Mouse (Mus musculus): ENCODE measurements around the gene Gm20388. TPM values are rescaled to one million over a fixed set of nuclear protein-coding genes. Genes with fewer than 3 reads are reported as not detected.
A peak's percentile ranks its signal among the peaks of the same experiment; 100 is the strongest.

Gm20388 gene
- polyA plus RNA-seq, 1 experiment from 2014 or later: not detected

DNA sequence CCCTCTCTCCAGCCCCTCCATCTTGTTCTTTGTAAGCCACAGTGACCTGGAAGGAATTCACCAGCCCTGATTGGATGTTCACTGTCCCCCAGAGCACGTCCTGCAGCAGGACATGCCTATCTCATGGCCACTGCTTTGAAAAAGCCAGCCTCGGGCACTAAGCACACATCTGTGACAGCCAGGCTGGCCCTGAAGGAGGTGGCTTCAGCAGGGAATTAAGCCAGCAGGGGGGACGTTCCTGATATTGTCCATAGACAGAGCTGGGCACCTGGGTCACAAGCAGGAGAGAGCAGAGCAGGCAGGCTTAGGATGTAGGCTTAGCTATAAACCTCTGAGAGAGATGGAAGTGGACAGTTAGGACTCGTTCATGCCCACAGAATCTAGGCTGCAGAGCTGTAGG lies 471.2 kb downstream of the Gm20388 start:
- H3K9me3 ChIP-seq (ENCODE audit: control insufficient read depth, low read length): 0 out of 2 replicates have a peak, but pooled peaks cover 3% of the 10 kb centered on the region
- no peak for DNase-seq (ENCODE audit: low spot score)
- no peak for ATAC-seq (ENCODE audit: low FRiP score)
- H3K36me3 ChIP-seq (replicated peaks; ENCODE audit: control insufficient read depth, insufficient read depth): no peaks in the 10 kb centered on the region
- H3K27me3 ChIP-seq (ENCODE audit: control insufficient read depth, insufficient read depth, low read length): no peaks in the 10 kb centered on the region
- peaks cover 60% of the 10 kb centered on the region for H3K4me1 ChIP-seq (replicated peaks; ENCODE audit: control insufficient read depth, insufficient read depth, low read length)
- peak overlapping the region; percentile 65 for H3K27ac ChIP-seq
- 15% methylated on average over 4 of the region's 4 CpGs for WGBS
- no peak overlapping the region; the same call in 1 of the 2 replicates for H3K9ac ChIP-seq
- no peak overlapping the region for H3K4me2 ChIP-seq (replicated peaks)
- no peak overlapping the region for H3K4me3 ChIP-seq (replicated peaks; ENCODE audit: low read length)

DNA sequence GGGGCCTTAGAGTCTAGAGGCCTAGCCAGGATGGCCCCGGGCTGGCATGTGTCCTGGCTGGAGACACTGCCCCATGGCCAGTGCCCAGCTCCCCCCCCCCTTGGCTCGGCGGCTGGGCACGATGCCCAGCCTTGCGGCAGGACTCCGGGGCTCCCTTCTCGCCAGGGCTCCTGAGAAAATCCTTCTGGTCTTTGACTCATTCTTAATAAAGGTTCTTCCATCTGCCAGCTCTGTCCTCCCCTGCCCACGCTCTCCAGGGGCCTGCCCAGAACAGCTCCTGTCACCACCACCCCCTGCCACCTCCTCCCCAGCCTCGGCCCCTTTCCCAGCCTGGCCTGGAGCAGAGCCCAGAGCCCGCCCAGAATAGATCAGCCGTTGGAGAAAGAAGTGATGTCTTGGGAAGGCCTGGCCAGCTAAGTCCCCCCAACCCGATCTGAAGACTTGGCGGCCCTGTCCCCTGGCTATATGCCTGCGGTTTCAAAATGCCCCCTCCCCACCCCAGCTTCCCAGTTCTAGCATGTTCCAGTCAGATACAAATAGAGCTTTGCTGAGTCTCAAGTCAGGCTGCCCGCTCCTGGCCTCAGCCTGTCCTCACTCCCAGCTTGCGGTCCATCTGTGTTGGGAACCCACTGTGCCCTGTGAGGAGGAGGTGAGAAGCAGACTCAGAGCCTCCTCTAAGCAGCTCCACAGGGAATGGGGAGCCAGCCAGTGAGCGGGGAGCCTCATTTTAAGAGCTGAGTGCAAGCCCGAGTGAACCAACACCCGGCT lies 472.0 kb downstream of the Gm20388 start:
- Histone ChIP-seq H3K9me3 (ENCODE audit: control insufficient read depth, low read length) (0 out of 2 replicates have a peak, but pooled peaks cover 3% of the 10 kb centered on the region), H3K36me3 (replicated peaks; ENCODE audit: control insufficient read depth, insufficient read depth) (no peaks in the 10 kb centered on the region), H3K27ac (peak overlapping the region; percentile 65), H3K27me3 (ENCODE audit: control insufficient read depth, insufficient read depth, low read length) (no peaks in the 10 kb centered on the region), H3K4me3 (replicated peaks; ENCODE audit: low read length) (no peak overlapping the region), H3K4me1 (replicated peaks; ENCODE audit: control insufficient read depth, insufficient read depth, low read length) (peaks cover 59% of the 10 kb centered on the region), H3K9ac (no peak overlapping the region; the same call in 1 of the 2 replicates), H3K4me2 (replicated peaks) (no peak overlapping the region)
- DNase-seq (ENCODE audit: low spot score) (peak; percentile 64), ATAC-seq (ENCODE audit: low FRiP score) (peak; percentile 88)
- WGBS: 44% methylated on average over 19 of the region's 19 CpGs

DNA sequence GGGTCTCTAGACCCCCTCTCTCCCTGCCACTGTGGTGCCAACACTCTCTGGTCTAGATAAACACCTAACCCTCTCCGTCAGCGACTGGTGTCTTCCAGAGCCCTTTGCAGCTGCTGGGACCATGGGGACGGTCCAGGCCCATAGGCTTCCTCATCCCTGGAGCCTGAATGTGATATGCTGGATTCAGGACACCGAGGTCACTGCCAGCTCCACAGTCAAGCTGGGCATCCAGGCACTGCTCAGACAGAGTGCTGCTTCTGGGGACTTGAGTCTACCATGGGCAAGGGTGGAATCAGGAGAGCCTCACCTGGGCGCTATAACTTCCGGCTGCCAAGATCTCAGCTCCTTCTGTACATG lies 472.5 kb downstream of the Gm20388 start:
- H3K4me3 ChIP-seq (replicated peaks; ENCODE audit: low read length): no peak overlapping the region
- peak overlapping the region; percentile 65 for H3K27ac ChIP-seq
- DNase-seq (ENCODE audit: low spot score) (no peak), ATAC-seq (ENCODE audit: low FRiP score) (no peak)
- no peak overlapping the region for H3K4me2 ChIP-seq (replicated peaks)
- no peak overlapping the region for H3K9ac ChIP-seq
- WGBS: 71% methylated on average over 6 of the region's 6 CpGs
- peaks cover 54% of the 10 kb centered on the region for H3K4me1 ChIP-seq (replicated peaks; ENCODE audit: control insufficient read depth, insufficient read depth, low read length)
- H3K27me3 ChIP-seq (ENCODE audit: control insufficient read depth, insufficient read depth, low read length): no peaks in the 10 kb centered on the region
- H3K9me3 ChIP-seq (ENCODE audit: control insufficient read depth, low read length): 0 out of 2 replicates have a peak, but pooled peaks cover 3% of the 10 kb centered on the region
- H3K36me3 ChIP-seq (replicated peaks; ENCODE audit: control insufficient read depth, insufficient read depth): no peaks in the 10 kb centered on the region

DNA sequence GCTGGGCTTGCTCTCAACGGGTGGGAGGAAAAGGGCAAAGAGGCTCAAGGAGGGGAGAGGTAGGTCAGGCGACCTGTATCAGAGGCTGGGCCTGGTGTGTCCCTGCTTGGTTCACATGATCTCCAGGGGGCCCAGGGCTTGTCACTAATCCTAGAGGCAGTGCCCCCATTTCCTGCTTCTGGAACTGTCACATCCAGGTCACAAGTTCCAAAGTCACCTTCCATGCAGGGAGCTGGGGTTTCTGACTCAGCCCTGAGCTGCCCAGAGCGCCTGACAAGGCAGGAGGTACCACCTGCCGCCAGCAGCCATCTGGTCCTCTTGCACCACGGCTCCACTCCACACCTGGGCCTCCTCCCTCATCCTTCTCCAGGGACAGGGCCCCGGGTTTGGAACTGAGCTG lies 473.1 kb downstream of the Gm20388 start:
- peaks cover 49% of the 10 kb centered on the region for H3K4me1 ChIP-seq (replicated peaks; ENCODE audit: control insufficient read depth, insufficient read depth, low read length)
- 45% methylated on average over 6 of the region's 6 CpGs for WGBS

DNA sequence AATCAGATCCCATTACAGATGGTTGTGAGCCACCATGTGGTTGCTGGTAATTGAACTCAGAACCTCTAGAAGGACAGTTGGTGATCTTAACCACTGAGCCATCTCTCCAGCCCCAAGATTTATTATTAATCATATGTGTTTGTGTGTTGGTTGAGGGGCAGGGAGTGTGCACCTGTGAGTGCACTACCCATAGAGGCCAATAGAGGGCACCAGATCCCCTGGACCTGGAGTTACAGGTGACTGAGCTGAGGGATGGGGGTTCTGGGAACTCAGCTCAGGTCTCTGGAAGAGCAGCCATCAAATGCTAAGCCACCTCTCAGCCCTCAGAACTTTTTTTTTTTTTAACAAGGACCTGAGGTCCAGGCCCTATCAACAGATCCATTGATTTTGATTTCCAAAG lies 474.1 kb downstream of the Gm20388 start:
- ATAC-seq (ENCODE audit: low FRiP score): no peak

More for the DNA sequence above, 473.1 kb downstream of the Gm20388 start:
- Histone ChIP-seq H3K4me3 (replicated peaks; ENCODE audit: low read length) (no peak overlapping the region), H3K27me3 (ENCODE audit: control insufficient read depth, insufficient read depth, low read length) (no peaks in the 10 kb centered on the region), H3K27ac (peak overlapping the region; percentile 65), H3K36me3 (replicated peaks; ENCODE audit: control insufficient read depth, insufficient read depth) (no peaks in the 10 kb centered on the region), H3K9ac (no peak overlapping the region), H3K9me3 (ENCODE audit: control insufficient read depth, low read length) (0 out of 2 replicates have a peak, but pooled peaks cover 3% of the 10 kb centered on the region), H3K4me2 (replicated peaks) (no peak overlapping the region)
- ATAC-seq (ENCODE audit: low FRiP score) (no peak), DNase-seq (ENCODE audit: low spot score) (no peak)

DNA sequence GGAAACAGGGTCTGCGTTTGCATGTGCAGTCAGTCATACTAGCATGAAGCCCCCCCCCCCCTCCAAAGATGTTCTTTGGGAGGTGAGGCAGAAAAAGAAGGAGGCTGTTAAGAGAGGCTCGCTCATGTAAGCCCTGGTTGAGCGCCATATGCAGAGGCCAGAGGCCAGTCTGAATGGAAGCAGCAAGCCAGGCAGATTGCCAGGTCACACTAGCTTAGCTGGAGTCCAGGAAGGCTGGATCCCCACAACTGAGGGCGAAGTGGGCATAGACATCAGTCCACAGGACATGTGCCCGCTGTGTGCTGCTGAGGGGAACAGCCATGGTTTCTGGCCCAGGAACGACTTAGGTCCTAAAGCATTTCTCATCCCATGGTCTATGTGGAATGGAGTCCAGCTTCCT lies 477.6 kb downstream of the Gm20388 start:
- peaks cover 32% of the 10 kb centered on the region for H3K4me1 ChIP-seq (replicated peaks; ENCODE audit: control insufficient read depth, insufficient read depth, low read length)
- H3K27me3 ChIP-seq (ENCODE audit: control insufficient read depth, insufficient read depth, low read length): no peaks in the 10 kb centered on the region; the same call in 1 of the 2 replicates
- H3K4me2 ChIP-seq (replicated peaks): no peak overlapping the region
- no peak overlapping the region for H3K27ac ChIP-seq
- H3K9me3 ChIP-seq (ENCODE audit: control insufficient read depth, low read length): 0 out of 2 replicates have a peak, but pooled peaks cover 3% of the 10 kb centered on the region
- H3K9ac ChIP-seq: no peak overlapping the region
- ATAC-seq (ENCODE audit: low FRiP score) (no peak), DNase-seq (ENCODE audit: low spot score) (no peak)
- 75% methylated on average over 6 of the region's 6 CpGs for WGBS
- H3K4me3 ChIP-seq (replicated peaks; ENCODE audit: low read length): no peak overlapping the region
- no peaks in the 10 kb centered on the region for H3K36me3 ChIP-seq (replicated peaks; ENCODE audit: control insufficient read depth, insufficient read depth)

More for the DNA sequence above, 474.1 kb downstream of the Gm20388 start:
- Histone ChIP-seq H3K9me3 (ENCODE audit: control insufficient read depth, low read length) (0 out of 2 replicates have a peak, but pooled peaks cover 3% of the 10 kb centered on the region), H3K4me2 (replicated peaks) (no peak overlapping the region), H3K4me3 (replicated peaks; ENCODE audit: low read length) (no peak overlapping the region), H3K4me1 (replicated peaks; ENCODE audit: control insufficient read depth, insufficient read depth, low read length) (peaks cover 44% of the 10 kb centered on the region), H3K9ac (no peak overlapping the region), H3K27ac (no peak overlapping the region), H3K36me3 (replicated peaks; ENCODE audit: control insufficient read depth, insufficient read depth) (no peaks in the 10 kb centered on the region), H3K27me3 (ENCODE audit: control insufficient read depth, insufficient read depth, low read length) (no peaks in the 10 kb centered on the region)
- DNase-seq (ENCODE audit: low spot score): no peak

DNA sequence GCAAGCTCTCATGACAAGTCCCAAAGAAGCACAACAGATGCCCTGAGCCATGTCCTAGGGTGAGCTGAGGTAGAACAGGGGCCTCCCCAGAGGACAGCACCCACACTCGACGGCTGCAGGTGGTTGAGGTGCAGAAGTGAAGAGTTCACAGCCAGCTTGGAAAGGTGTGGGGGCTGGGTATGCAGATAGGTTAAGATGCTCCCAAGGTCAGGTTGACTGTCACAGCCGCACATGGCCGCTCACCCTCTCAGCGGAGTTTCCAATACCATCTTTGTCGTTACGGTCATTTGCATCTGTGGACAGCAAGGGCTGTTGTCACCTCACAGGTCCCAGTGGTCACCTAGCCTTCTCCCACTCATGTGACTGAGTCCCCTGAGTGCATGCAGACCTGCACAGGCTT lies 480.0 kb downstream of the Gm20388 start:
- Histone ChIP-seq H3K36me3 (replicated peaks; ENCODE audit: control insufficient read depth, insufficient read depth) (no peaks in the 10 kb centered on the region), H3K27ac (no peak overlapping the region), H3K4me1 (replicated peaks; ENCODE audit: control insufficient read depth, insufficient read depth, low read length) (peaks cover 33% of the 10 kb centered on the region), H3K9me3 (ENCODE audit: control insufficient read depth, low read length) (no peaks in the 10 kb centered on the region), H3K4me2 (replicated peaks) (no peak overlapping the region), H3K9ac (no peak overlapping the region), H3K27me3 (ENCODE audit: control insufficient read depth, insufficient read depth, low read length) (no peaks in the 10 kb centered on the region; the same call in 1 of the 2 replicates), H3K4me3 (replicated peaks; ENCODE audit: low read length) (no peak overlapping the region)
- no peak for ATAC-seq (ENCODE audit: low FRiP score)
- no peak for DNase-seq (ENCODE audit: low spot score)
- 87% methylated on average over 7 of the region's 7 CpGs for WGBS

DNA sequence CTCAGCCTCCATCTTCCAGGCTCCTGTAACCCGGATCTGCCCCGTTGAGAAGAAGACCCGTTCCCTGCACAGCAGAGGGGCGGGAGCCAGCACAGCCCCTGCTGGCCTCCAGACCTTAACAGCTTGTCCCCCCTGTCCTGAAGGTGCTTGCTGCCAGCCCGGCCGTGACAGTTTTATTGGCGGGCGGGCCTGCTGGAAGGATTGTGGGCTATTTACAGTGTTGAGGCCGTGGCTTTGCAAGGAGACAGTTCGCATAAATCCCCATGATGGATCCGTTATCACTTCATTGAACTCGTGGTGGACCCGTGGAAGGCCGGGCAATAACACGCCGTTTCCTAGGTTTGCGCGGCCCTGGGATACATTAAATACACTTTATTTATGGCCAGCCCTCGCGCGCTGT lies 481.2 kb downstream of the Gm20388 start:
- DNase-seq (ENCODE audit: low spot score) (no peak), ATAC-seq (ENCODE audit: low FRiP score) (no peak)
- H3K4me3 ChIP-seq (replicated peaks; ENCODE audit: low read length): no peak overlapping the region
- H3K9ac ChIP-seq: no peak overlapping the region
- H3K27me3 ChIP-seq (ENCODE audit: control insufficient read depth, insufficient read depth, low read length): no peaks in the 10 kb centered on the region; the same call in 1 of the 2 replicates
- whole genome bisulfite sequencing: 42% methylated on average over 21 of the region's 21 CpGs
- H3K27ac ChIP-seq: no peak overlapping the region; the same call in 1 of the 2 replicates
- peaks cover 34% of the 10 kb centered on the region for H3K4me1 ChIP-seq (replicated peaks; ENCODE audit: control insufficient read depth, insufficient read depth, low read length)
- no peaks in the 10 kb centered on the region for H3K36me3 ChIP-seq (replicated peaks; ENCODE audit: control insufficient read depth, insufficient read depth)
- H3K9me3 ChIP-seq (ENCODE audit: control insufficient read depth, low read length): no peaks in the 10 kb centered on the region
- no peak overlapping the region for H3K4me2 ChIP-seq (replicated peaks)

DNA sequence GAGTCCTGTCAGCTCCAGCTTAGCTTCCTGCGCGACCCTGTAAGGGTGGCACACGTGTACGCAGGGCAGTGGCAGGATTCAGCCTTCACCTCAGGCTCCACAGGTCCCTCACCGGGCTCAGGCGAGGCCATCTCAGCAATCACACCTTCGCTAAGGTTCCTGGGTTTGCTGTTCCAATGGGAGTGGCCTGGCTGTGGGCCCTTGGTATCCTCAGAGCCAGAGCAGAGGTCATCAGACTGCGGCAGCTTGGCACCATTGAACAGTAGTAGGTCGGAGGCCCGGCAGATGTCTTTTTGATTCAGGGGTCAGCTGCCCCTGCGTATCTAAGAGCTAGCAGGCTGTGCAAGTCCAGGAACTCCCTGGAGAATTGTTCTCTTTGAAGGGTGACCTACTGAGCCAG lies 482.4 kb downstream of the Gm20388 start:
- WGBS: 71% methylated on average over 11 of the region's 11 CpGs
- no peaks in the 10 kb centered on the region for H3K9me3 ChIP-seq (ENCODE audit: control insufficient read depth, low read length)
- H3K4me2 ChIP-seq (replicated peaks): no peak overlapping the region
- H3K9ac ChIP-seq: 0 out of 2 replicates have a peak overlapping the region, but pooled peaks have one; percentile 3
- no peaks in the 10 kb centered on the region for H3K36me3 ChIP-seq (replicated peaks; ENCODE audit: control insufficient read depth, insufficient read depth)
- H3K27me3 ChIP-seq (ENCODE audit: control insufficient read depth, insufficient read depth, low read length): no peaks in the 10 kb centered on the region; the same call in 1 of the 2 replicates
- H3K4me3 ChIP-seq (replicated peaks; ENCODE audit: low read length): no peak overlapping the region
- DNase-seq (ENCODE audit: low spot score): no peak
- H3K27ac ChIP-seq: no peak overlapping the region
- H3K4me1 ChIP-seq (replicated peaks; ENCODE audit: control insufficient read depth, insufficient read depth, low read length): peaks cover 41% of the 10 kb centered on the region
- ATAC-seq (ENCODE audit: low FRiP score): no peak
